Mouse (Mus musculus) hindbrain, embryonic 15.5 days (tissue): ENCODE measurements around the gene Mrpl44. TPM values are rescaled to one million over a fixed set of nuclear protein-coding genes. Genes with fewer than 3 reads are reported as not detected.

Source experiments
- ATAC-seq: fragments of 200-750 bp; cut with Nextera tagmentation; 2 replicates; pipeline ENCODE4 v1.8.0; 2017; ENCODE audit warnings: low read depth, moderate number of reproducible peaks, moderate TSS enrichment; ENCODE audit not compliant: low FRiP score
- H3K27ac ChIP-seq: fragments of 300-500 bp; sonication (generic); replicated peaks from 2 replicates; pipeline ENCODE4 v1.5.1; 2015; ENCODE audit warnings: mild to moderate bottlenecking, inconsistent platforms
- H3K27me3 ChIP-seq: fragments of 300-500 bp; sonication (generic); 2 replicates; pipeline ENCODE4 v1.6.1; 2015; ENCODE audit warnings: control low read depth, inconsistent platforms
- H3K36me3 ChIP-seq: fragments of 300-500 bp; sonication (generic); 2 replicates; pipeline ENCODE4 v1.6.1; 2015; ENCODE audit warnings: control low read depth, inconsistent platforms
- H3K4me1 ChIP-seq: fragments of 300-500 bp; sonication (generic); replicated peaks from 2 replicates; pipeline ENCODE4 v1.6.1; 2015; ENCODE audit warnings: control low read depth, inconsistent platforms
- H3K4me2 ChIP-seq: fragments of 300-500 bp; sonication (generic); 2 replicates; pipeline ENCODE4 v1.6.1; 2015; ENCODE audit warnings: moderate library complexity, mild to moderate bottlenecking, inconsistent platforms
- H3K4me3 ChIP-seq: fragments of 300-500 bp; sonication (generic); 2 replicates; pipeline ENCODE4 v1.5.1; 2015; ENCODE audit warnings: mild to moderate bottlenecking, inconsistent platforms
- H3K9ac ChIP-seq: fragments of 300-500 bp; sonication (generic); 2 replicates; pipeline ENCODE4 v1.6.1; 2015; ENCODE audit warnings: inconsistent platforms
- H3K9me3 ChIP-seq: fragments of 300-500 bp; sonication (generic); 2 replicates; pipeline ENCODE4 v1.6.1; 2016; ENCODE audit warnings: control low read depth, inconsistent platforms
- WGBS: fragments of 180-500 bp; shearing (Covaris S2); methylation state at CpG from one replicate; pipeline ENCODE4 v1.1.7; 2015; 5-methylcytosine and 5-hydroxymethylcytosine counted together
- polyA plus RNA-seq: library from polyadenylated mRNA; unstranded; fragments of >200 nt; fragmentation: Nextera tagmentation; extraction: Ambion mirVana; gene quantifications from 2 replicates; pipeline ENCODE4 v1.2.1, GENCODE M21; 2015

The Mrpl44 gene
- polyA plus RNA-seq, 1 experiment from 2014 or later, result 36.3 TPM

DNA sequence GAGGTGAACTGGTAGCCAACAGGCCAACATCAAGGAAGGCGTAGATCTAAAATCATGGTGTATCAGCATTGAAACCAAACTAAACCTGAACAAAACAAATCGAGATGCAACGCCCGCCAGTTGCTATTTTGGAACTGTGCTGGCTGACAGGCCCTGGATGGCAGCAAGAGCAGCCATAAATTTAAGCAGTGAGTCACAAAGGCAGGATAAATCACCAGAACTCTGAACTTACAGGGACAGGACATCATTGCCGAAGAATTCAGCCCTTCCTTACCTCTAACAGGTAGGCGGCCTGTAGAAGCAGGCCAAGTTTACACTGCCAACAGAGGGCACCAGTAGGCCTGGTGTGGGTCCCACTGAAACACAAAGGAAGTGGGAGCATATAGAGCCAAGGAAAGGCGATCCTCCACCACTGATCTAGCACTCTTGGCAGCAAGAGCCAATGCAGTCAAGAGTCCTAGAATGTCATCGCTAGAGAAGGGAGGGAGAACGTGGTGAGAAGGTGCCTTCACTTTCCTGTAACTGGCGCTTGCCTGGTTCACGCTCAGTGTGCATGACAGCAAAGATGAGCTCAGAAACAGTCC, 43.6 kb downstream of the Mrpl44 start:
- H3K27ac ChIP-seq, result no peak overlapping the region
- peaks cover 13% of the 10 kb centered on the region; the same call in 1 of the 2 replicates for H3K4me1 ChIP-seq
- H3K9me3 ChIP-seq, result no peaks in the 10 kb centered on the region
- H3K9ac ChIP-seq, result no peak overlapping the region
- H3K4me2 ChIP-seq, result no peak overlapping the region
- no peaks in the 10 kb centered on the region for H3K36me3 ChIP-seq
- H3K4me3 ChIP-seq, result no peak overlapping the region
- WGBS, result 95% methylated on average over 11 of the region's 11 CpGs
- H3K27me3 ChIP-seq, result no peaks in the 10 kb centered on the region
- no peak for ATAC-seq

DNA sequence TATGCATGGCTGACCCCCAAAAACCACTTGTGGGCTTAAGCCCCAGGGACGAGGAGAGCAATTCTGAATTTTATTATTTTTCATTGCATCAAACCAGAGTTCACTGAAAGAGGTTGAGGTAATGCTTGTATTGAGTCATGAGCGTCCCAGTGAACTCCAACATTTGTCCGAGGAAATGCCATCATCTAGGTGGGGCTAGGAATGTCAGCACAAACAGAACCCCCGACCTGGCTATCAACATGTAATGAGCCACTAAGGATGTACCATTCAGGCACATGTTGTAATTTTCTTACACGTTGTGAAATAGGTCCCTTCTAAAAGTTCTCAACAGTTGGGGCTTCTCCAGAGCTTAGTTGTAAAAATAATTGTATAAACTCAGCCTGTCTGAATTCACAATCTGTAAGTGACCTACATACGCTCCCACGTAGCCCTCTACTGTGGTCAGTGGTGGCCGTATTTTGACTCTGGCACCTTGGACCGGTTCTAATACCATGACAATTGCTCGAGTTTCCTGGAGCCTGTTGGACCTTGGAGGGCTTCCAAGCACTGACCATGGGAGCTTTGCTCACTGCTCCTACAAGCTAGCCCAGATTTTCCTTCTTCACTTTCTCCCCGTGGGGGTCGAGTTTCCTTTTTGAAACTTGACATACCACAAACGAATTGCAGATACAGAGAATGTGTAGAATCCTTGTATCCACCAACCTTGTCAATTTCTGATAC, 47.1 kb downstream of the Mrpl44 start:
- ATAC-seq, result no peak; the same call in 1 of the 2 replicates
- Histone ChIP-seq H3K27me3 (no peaks in the 10 kb centered on the region), H3K27ac (no peak overlapping the region), H3K9me3 (no peaks in the 10 kb centered on the region), H3K4me1 (peaks cover 21% of the 10 kb centered on the region), H3K4me3 (no peak overlapping the region), H3K4me2 (no peak overlapping the region), H3K9ac (no peak overlapping the region), H3K36me3 (no peaks in the 10 kb centered on the region)
- 66% methylated on average over 13 of the region's 13 CpGs for WGBS

DNA sequence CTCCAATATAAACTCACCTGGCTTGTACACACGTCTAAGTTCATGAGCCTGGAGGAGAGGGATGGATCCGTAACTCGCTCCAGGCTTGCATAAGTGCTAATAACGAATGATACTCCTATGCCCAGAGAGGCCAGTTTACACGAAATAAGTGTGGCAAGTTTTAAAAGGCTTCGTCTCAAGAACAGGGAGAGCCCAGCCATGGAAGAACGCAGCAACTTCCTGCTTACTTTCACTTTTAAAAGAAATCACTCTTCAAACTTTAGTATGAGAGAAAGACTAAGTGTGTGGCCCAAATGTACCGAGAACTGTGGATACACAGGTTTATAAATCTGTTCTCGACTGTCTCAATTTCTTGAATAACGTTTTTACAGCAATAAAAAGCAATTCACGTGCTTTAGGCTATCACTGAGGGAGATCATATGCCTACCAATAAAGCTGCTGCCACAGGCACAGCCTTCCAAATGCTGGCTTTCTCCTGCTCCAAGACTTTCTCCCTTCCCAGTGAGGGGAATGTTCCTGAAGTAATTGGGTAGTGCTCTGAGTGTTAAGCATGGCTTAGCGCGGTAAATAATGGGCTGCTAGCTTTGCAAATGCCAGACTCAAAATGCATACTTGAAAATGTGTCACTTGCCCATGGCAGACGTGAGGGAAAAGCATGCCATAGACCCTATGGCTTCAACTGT, 48.3 kb downstream of the Mrpl44 start:
- H3K9ac ChIP-seq, result no peak overlapping the region
- no peak overlapping the region for H3K4me3 ChIP-seq
- H3K27me3 ChIP-seq, result no peaks in the 10 kb centered on the region
- H3K9me3 ChIP-seq, result no peaks in the 10 kb centered on the region
- ATAC-seq, result no peak
- H3K4me1 ChIP-seq, result peaks cover 21% of the 10 kb centered on the region
- H3K27ac ChIP-seq, result peak overlapping the region; percentile 36
- no peak overlapping the region for H3K4me2 ChIP-seq
- H3K36me3 ChIP-seq, result no peaks in the 10 kb centered on the region; the same call in 1 of the 2 replicates
- WGBS, result 73% methylated on average over 14 of the region's 14 CpGs

Other genes with a start within 250 kb of the Mrpl44 start
- 0.09 and 0.12 TPM in 2 replicates for gene Ap1s3, start 104.0 kb upstream of the Mrpl44 start, polyA plus RNA-seq
- 110 and 115 TPM in 2 replicates for gene Wdfy1, start 125 bp downstream of the Mrpl44 start, polyA plus RNA-seq
- gene Serpine2, start 85.2 kb downstream of the Mrpl44 start, polyA plus RNA-seq, result 272 and 313 TPM in 2 replicates